Mouse (Mus musculus) megakaryocyte, embryonic 14.5 days (primary cell): ENCODE results near the gene Armc10. TPM values are rescaled to one million over a fixed set of nuclear protein-coding genes. Genes with fewer than 3 reads are reported as not detected.

ENCODE experiments used
- H3K27me3 ChIP-seq: replicated peaks from 2 replicates; pipeline ENCODE3; 2012; ENCODE audit warnings: inconsistent platforms
- H3K36me3 ChIP-seq: replicated peaks from 2 replicates; pipeline ENCODE3; 2012; ENCODE audit warnings: low read length, inconsistent platforms, mixed read lengths
- H3K4me1 ChIP-seq: 2 replicates; pipeline ENCODE4 v1.6.1; 2012; ENCODE audit warnings: inconsistent platforms
- H3K4me3 ChIP-seq: replicated peaks from 2 replicates; pipeline ENCODE3; 2012; ENCODE audit warnings: moderate library complexity, mild to moderate bottlenecking, inconsistent platforms
- H3K9me3 ChIP-seq: 2 replicates; pipeline ENCODE4 v1.6.1; 2012; ENCODE audit warnings: inconsistent platforms
- FLI1 ChIP-seq: IDR thresholded peaks from 2 replicates; pipeline ENCODE4 v1.6.1; 2012; ENCODE audit warnings: low read length, inconsistent platforms, mixed read lengths
- GATA1 ChIP-seq: IDR thresholded peaks from 3 replicates; pipeline ENCODE4 v1.6.1; 2012; ENCODE audit warnings: mixed read lengths, low read length, inconsistent platforms, borderline replicate concordance
- polyA plus RNA-seq: library from polyadenylated mRNA; stranded (reverse); fragments of >175 nt; gene quantifications from 2 replicates; pipeline ENCODE4 v1.2.3, GENCODE M21; 2012; ENCODE audit warnings: low replicate concordance; ENCODE audit not compliant: insufficient read depth

The Armc10 gene
- polyA plus RNA-seq, 1 experiment, result 17.2 TPM

DNA sequence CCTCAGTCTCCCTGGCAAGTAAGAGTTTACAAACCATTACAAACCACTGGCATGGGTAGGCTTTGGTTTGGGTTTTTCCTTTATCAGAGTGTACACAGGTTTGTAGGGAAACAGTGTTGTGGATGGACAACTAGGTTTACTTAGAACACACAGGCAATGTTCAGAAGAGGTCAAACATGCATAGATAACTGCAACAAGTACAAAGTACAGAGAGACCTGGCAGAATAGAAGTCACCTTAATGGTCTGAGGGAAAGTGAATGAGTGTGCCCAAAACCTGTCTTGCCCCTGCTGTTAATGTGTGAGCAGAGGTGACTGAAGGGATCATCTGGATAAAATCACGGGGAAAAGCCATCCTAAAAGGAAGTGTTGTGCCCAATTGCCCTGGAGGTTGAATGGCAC lies 2.0 kb upstream of the Armc10 start:
- Histone ChIP-seq H3K27me3 (peaks cover 13% of the 10 kb centered on the region), H3K4me1 (peaks cover 40% of the 10 kb centered on the region), H3K4me3 (no peak overlapping the region), H3K36me3 (peaks cover 6% of the 10 kb centered on the region), H3K9me3 (no peaks in the 10 kb centered on the region)
- TF ChIP-seq FLI1 (no peak), GATA1 (no peak)

DNA sequence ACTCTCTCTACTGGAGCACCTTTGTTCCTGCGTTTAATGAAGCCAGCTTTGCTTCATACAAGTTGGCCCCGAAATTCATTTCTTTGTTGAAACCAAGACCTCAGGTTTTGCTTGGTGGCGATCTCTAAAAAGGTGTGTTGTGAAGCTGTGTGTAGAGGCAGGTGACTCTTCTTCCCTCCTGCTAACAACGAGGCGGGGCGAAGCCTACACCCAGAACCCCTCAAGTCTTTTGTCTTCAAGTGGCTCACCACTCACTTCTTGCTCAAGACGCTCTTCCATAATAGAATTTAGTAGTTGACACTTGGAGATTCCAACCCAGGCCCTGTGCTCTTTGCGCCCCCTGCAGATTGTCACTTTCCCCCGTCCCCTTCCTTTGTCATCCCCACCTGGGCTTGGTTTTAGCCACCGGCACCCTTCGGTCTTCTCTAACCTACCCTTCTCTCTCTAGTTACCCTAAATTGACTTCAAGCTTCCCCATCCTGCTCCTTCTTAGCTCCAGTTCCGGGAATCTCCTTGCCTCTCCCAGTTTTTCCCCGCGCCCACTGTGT lies 648 bp upstream of the Armc10 start:
- H3K27me3 ChIP-seq, result peaks cover 10% of the 10 kb centered on the region
- no peaks in the 10 kb centered on the region for H3K9me3 ChIP-seq
- peaks cover 19% of the 10 kb centered on the region for H3K36me3 ChIP-seq
- H3K4me3 ChIP-seq, result peak overlapping the region; percentile 97
- peaks cover 38% of the 10 kb centered on the region for H3K4me1 ChIP-seq
- TF ChIP-seq FLI1 (no peak), GATA1 (no peak)

DNA sequence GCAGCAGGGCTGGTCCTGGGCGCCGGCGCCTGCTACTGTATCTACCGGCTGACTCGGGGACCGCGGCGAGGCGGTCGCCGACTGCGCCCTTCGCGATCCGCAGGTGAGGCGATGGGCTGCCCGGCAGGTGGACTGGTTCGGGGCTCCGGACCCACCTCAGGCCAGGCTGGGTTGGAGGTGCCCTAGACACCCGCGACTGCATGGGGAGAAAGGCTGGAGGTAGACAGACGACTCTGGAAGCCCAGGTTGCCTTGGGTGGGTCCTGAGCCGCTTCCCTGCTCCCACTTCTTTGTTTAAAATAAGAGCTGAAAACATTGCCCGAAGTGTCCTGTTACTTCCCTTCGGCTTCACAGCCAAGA lies 499 bp downstream of the Armc10 start:
- Histone ChIP-seq H3K36me3 (peaks cover 31% of the 10 kb centered on the region), H3K9me3 (no peaks in the 10 kb centered on the region), H3K27me3 (peaks cover 10% of the 10 kb centered on the region), H3K4me3 (peak overlapping the region; percentile 97), H3K4me1 (peaks cover 30% of the 10 kb centered on the region)
- TF ChIP-seq GATA1 (no peak), FLI1 (no peak)

DNA sequence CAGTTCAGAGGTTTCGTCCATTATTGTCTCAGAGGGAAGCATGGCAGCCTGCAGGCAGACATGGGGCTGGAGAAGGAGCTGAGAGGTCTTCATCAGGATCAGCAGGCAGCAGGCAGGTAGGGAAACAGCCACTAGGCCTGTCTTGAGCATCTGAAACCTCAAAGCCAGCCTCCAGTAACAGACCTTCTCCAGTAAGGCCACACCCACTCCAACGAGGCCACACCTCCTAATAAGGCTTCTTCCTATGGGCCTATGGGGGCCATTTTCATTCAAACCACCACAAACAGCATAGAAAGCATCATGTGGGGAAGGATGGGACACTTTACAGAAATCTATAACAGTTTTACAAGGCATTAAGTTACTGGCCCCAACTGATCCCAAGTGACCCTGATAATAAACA lies 5.1 kb downstream of the Armc10 start:
- H3K9me3 ChIP-seq, result no peaks in the 10 kb centered on the region
- H3K27me3 ChIP-seq, result no peaks in the 10 kb centered on the region
- TF ChIP-seq GATA1 (no peak), FLI1 (no peak)
- H3K4me1 ChIP-seq, result peaks cover 15% of the 10 kb centered on the region
- no peak overlapping the region for H3K4me3 ChIP-seq
- peaks cover 63% of the 10 kb centered on the region for H3K36me3 ChIP-seq

DNA sequence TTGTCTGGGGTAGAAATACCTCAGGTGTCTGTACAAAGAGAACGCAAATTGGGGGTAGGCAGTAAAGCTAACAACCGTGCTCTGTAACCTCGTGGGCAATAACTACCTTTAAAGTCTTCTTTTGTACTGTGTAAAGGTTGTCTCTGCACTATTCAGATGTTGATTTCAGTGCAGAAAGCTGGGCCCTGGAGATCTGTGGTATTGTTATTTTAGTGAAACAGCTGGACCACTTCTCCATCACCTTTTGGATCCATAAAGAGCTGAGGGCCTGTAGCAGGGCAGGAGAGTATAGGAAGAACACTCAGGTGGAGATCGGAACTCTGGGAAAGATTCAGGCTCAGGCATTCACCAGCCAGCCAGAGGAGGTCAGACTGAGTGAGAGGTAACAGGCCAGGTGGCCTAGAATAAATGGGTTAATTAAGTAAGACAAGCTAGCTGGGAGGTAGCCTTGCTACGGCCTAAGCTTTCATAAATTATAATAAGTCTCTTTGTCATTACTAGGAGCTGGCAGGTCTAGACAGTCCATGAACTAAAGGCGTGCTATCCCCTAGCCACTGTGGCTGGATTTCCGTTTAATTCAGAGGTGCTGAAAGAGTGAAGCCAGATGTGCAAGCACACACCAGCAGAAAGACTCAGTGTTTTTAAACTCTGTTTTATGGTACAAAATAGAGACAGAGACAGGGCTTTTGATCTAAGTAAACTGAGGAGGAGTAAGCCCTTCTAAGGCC lies 6.4 kb downstream of the Armc10 start:
- H3K27me3 ChIP-seq, result no peaks in the 10 kb centered on the region
- peaks cover 5% of the 10 kb centered on the region; the same call in 1 of the 2 replicates for H3K4me1 ChIP-seq
- H3K9me3 ChIP-seq, result no peaks in the 10 kb centered on the region
- H3K4me3 ChIP-seq, result no peak overlapping the region
- TF ChIP-seq FLI1 (no peak), GATA1 (no peak)
- H3K36me3 ChIP-seq, result peaks cover 68% of the 10 kb centered on the region

DNA sequence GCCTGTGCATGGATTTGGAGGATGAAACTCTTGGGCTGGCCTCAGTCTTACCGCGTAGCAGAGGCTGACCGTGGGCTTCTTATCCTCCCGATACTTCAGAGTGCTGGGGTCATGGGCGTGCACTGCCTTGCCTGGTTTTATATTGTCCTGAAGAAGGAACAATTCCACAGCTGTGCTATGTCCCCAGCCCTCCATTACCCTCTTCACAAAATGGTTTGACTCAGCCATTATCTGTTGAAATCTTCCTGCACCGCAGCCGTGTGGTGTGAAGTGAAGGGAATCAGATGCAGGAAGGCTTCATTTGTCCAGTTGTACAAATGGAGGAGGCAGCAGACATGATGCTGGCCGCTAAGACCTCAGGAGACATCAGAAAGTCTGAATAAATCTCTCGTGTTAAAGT lies 11.3 kb downstream of the Armc10 start:
- peaks cover 70% of the 10 kb centered on the region for H3K36me3 ChIP-seq
- TF ChIP-seq FLI1, result no peak
- no peak for TF ChIP-seq GATA1
- H3K27me3 ChIP-seq, result no peaks in the 10 kb centered on the region
- no peaks in the 10 kb centered on the region for H3K9me3 ChIP-seq
- no peak overlapping the region for H3K4me3 ChIP-seq
- H3K4me1 ChIP-seq, result peaks cover 18% of the 10 kb centered on the region

DNA sequence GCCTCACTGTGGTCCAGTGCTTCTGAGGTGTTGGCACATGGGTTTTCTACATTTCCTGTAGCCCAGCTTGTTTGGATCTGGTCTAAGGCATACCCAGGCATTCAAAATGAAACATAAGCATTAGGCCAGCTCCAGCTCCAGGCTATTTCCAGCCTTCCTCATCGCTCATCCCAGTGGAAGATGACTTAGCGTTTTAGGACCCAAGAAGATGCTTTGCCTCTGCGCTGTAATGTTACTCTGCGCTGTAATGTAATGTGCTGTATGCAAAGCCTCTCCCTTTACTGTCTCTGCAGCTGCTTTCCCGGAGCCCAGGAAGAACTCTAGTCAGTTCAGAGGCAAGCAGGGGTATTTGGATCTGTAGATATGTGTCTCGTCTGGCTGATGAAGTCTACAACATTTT lies 12.4 kb downstream of the Armc10 start:
- TF ChIP-seq GATA1 (no peak), FLI1 (no peak)
- Histone ChIP-seq H3K36me3 (peaks cover 68% of the 10 kb centered on the region), H3K27me3 (no peaks in the 10 kb centered on the region), H3K4me3 (no peak overlapping the region), H3K9me3 (no peaks in the 10 kb centered on the region), H3K4me1 (peaks cover 18% of the 10 kb centered on the region)

DNA sequence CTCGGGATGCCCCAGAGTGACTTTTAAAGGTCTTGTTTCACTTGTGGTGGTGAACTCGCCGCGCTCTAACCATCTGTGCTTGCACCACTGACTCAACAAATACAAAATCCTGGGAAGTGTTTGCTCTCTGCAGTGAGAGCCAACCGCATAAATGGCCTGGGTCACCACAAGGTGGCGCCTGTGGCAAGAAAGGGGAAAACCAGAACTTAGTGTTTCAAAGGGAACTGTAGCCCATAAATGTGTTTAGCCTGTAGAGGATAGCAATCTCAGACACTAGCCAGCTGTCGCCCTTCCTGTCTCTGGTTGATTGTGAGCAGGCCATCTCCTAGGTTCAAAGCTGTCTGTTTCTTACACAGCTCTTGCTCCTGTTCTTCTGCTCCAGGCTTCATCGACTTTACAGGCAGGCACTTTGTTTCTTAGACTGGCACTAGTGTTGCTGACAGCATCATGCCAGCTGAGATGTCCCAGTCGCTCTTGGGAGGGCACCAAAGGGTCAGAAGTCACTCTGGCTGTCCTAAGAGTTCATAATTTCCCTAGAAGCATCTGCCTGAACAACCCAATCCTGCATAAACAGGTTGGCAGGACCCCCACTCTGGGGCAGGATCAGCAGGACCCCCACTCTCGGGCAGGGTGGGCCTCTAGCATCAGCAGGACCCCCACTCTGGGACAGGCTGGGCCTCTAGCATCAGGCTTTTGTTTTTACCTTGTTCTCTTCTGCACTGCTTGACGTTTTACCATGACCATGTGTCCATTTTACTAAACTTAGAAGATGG lies 13.2 kb downstream of the Armc10 start:
- no peak for TF ChIP-seq FLI1
- no peak for TF ChIP-seq GATA1
- Histone ChIP-seq H3K27me3 (no peaks in the 10 kb centered on the region), H3K4me3 (no peak overlapping the region), H3K36me3 (peaks cover 67% of the 10 kb centered on the region), H3K4me1 (peaks cover 18% of the 10 kb centered on the region), H3K9me3 (no peaks in the 10 kb centered on the region)

DNA sequence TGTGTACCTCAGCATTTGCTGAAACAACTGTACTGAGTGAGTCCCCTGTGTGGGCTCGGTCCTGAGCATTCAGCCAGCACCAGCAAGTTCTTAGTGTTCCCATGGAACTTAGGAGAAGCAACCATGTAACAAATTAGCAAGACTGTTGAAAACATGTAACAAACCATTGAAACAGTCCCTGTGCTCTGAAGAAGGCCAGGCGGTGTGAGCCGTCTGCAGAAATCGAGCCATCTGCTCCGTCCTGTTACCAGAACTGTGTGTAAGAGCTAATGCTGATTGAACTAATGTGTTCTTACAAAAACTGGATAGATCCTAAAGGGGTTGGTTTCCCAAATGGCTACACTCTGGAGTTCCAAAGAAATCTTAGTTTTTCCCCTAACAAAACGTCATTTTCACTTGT lies 15.2 kb downstream of the Armc10 start:
- H3K9me3 ChIP-seq, result no peaks in the 10 kb centered on the region
- H3K27me3 ChIP-seq, result no peaks in the 10 kb centered on the region
- H3K36me3 ChIP-seq, result peaks cover 73% of the 10 kb centered on the region
- TF ChIP-seq GATA1 (no peak), FLI1 (no peak)
- H3K4me1 ChIP-seq, result peaks cover 18% of the 10 kb centered on the region
- no peak overlapping the region for H3K4me3 ChIP-seq

DNA sequence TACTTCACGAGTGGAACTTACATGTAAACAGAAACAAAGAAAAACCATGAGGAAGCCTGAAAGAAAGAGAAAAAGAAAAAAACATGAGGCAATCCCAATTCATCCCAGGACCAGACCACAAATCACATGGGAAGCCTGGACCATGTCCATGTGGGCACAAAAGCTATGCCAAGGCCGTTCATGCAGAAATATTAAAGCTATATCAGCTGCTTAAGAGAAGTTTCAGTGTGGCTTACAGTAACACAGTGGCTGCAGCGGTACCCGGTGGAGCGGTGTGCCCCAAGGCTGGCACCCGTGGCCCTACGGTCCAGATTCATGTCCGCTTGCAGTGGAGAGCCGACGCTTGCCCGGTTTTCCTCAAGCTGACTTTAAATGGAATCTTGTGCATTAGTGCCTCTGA lies 17.5 kb downstream of the Armc10 start:
- Histone ChIP-seq H3K9me3 (no peaks in the 10 kb centered on the region), H3K27me3 (no peaks in the 10 kb centered on the region), H3K36me3 (peaks cover 58% of the 10 kb centered on the region), H3K4me1 (peaks cover 10% of the 10 kb centered on the region), H3K4me3 (no peak overlapping the region)
- TF ChIP-seq GATA1 (no peak), FLI1 (no peak)
